24 mouse cellular contexts compared by ENCODE assay signal in the genomic region with DNA sequence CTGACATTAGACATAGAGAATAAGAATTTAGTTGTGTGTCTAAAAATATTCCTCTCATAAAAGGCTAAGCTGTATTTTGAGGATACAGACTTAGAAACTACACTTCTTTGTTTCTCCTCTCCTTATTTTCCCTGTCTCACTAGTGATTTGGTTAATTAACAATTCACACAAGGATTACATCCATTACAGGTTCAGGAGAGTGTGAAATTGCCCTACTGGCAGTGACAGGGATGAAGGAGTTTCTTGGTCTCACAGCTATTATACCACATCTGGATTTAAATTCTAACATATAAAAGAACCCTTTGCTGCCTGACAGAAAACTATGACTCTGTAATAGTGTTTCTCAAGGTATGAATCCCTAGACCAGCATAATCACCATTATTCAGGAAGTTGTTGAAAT.
"Had no signal": no experiment of that assay in that cellular context is flagged by ENCODE, and none has a peak within 500 bp of the region (broad histone marks: within the 10 kb centered on the region; RNA-seq: fewer than 3 reads in every experiment).

No protein-coding gene starts in this region.

- H3K36me3 ChIP-seq: heart, embryonic 10.5 days; heart, embryonic 12.5 days; hindbrain, embryonic 10.5 days; hindbrain, embryonic 12.5 days; intestine, embryonic 15.5 days; limb, embryonic 10.5 days; limb, embryonic 12.5 days had no signal

- H3K4me1 ChIP-seq: heart, embryonic 10.5 days; heart, embryonic 12.5 days; hindbrain, embryonic 10.5 days; hindbrain, embryonic 12.5 days; intestine, embryonic 15.5 days; limb, embryonic 10.5 days; limb, embryonic 12.5 days had no signal

- H3K4me2 ChIP-seq: heart, embryonic 12.5 days; hindbrain, embryonic 12.5 days; hindbrain, embryonic 14.5 days; intestine, embryonic 15.5 days; limb, embryonic 12.5 days had no signal

- ATAC-seq: hindbrain, embryonic 16.5 days; inflammation-experienced regulatory T-cells, adult 6 months; intestine, embryonic 15.5 days; intestine, postnatal 0 days had no signal

- DNase-seq: gastrocnemius, postnatal 14 days; gastrocnemius, postnatal 36 days; heart, adult 18-20 months; heart, postnatal 10 days; heart, postnatal 4 days; kidney, adult 18-20 months; kidney, adult 8-10 months; kidney, postnatal 10 days; kidney, postnatal 25 days; kidney, postnatal 4 days; liver had no signal

- H3K4me3 ChIP-seq: heart, embryonic 10.5 days; heart, embryonic 12.5 days; hindbrain, embryonic 10.5 days; hindbrain, embryonic 12.5 days; intestine, embryonic 15.5 days; layer of hippocampus, adult 2 months; left cerebral cortex, adult 2 months; limb, embryonic 10.5 days; limb, embryonic 12.5 days had no signal

- H3K9me3 ChIP-seq: heart, embryonic 10.5 days; heart, embryonic 12.5 days; hindbrain, embryonic 10.5 days; hindbrain, embryonic 12.5 days; intestine, embryonic 15.5 days; limb, embryonic 10.5 days; limb, embryonic 12.5 days had no signal

- H3K27ac ChIP-seq: heart, embryonic 10.5 days; hindbrain, embryonic 10.5 days; hindbrain, embryonic 12.5 days; hindbrain, embryonic 14.5 days; intestine, embryonic 15.5 days; layer of hippocampus, adult 2 months; left cerebral cortex, adult 2 months; limb, embryonic 10.5 days; limb, embryonic 12.5 days had no signal

- H3K9ac ChIP-seq: heart, embryonic 12.5 days; hindbrain, embryonic 12.5 days; hindbrain, embryonic 14.5 days; intestine, embryonic 15.5 days; limb, embryonic 12.5 days had no signal

- H3K27me3 ChIP-seq: heart, embryonic 12.5 days; hindbrain, embryonic 12.5 days; intestine, embryonic 15.5 days; limb, embryonic 12.5 days had no signal
